Mouse (Mus musculus): Measurements from ENCODE around the gene Zcchc17. TPM values are rescaled to one million over a fixed set of nuclear protein-coding genes. Genes with fewer than 3 reads are reported as not detected.
A peak's percentile ranks its signal among the peaks of the same experiment; 100 is the strongest.

The Zcchc17 gene
- polyA plus RNA-seq, 1 experiment: 36.8 TPM

DNA sequence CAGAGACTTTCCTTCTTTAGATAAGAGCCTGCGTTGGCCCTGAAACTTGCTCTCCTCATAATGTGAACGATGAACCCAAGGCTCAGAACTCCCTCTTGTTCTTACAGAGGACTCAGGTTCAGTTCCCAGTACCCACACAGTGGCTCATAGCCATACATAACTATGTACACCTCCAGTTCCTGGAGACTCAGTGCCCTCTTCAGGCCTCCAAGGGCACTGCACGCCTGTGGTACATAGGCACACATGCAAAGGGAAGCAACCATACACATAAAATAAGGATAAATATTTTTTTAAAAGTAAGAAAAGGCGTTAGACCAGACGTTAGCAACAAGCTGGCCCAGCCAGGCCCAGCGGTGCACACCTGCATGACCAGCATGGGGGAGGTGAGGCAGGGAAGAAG lies 10.1 kb downstream of the Zcchc17 start:
- H3K27me3 ChIP-seq (ENCODE audit: control insufficient read depth, insufficient read depth, low read length): no peaks in the 10 kb centered on the region
- peaks cover 13% of the 10 kb centered on the region; the same call in 1 of the 2 replicates for H3K36me3 ChIP-seq (ENCODE audit: control insufficient read depth, insufficient read depth, low read length)
- DNase-seq: peak; percentile 7
- no peak overlapping the region for H3K4me3 ChIP-seq (ENCODE audit: control insufficient read depth, insufficient read depth, low read length)
- TF ChIP-seq CTCF (IDR thresholded peaks at IDR 0.05; ENCODE audit: borderline replicate concordance, control insufficient read depth, extremely low read depth, insufficient read depth, low read length, poor library complexity) (no peak), POLR2A (IDR thresholded peaks at IDR 0.05; ENCODE audit: control insufficient read depth, extremely low read depth, insufficient read depth, low read length, poor library complexity) (no peak)
- H3K4me1 ChIP-seq (replicated peaks; ENCODE audit: control insufficient read depth, insufficient read depth, low read length): no peaks in the 10 kb centered on the region
- 96% methylated on average over 6 of the region's 6 CpGs for WGBS
- H3K27ac ChIP-seq (ENCODE audit: control insufficient read depth, insufficient read depth, low read length): no peak overlapping the region

DNA sequence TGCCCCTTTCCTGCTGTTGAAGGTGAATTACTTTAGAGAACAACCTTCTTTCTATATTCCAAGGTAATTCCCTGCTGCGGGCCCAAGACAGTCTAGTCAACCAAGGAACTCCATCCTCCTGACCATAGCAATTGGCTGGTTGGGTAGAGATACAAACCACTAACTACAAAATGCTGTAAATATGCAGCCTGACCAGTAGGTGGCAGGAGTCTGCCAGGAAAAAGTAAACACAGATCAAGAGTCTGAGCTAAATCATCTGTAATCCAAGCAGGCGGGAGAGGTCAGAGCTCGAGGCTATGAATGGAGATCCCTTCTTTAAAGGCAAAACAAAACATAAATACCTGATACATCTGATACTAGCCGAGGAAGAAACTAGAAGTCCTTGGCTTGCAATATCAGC lies 18.1 kb downstream of the Zcchc17 start:
- peak; percentile 63 for DNase-seq
- Histone ChIP-seq H3K4me3 (ENCODE audit: control insufficient read depth, insufficient read depth, low read length) (no peak overlapping the region), H3K27me3 (ENCODE audit: control insufficient read depth, insufficient read depth, low read length) (no peaks in the 10 kb centered on the region), H3K4me1 (replicated peaks; ENCODE audit: control insufficient read depth, insufficient read depth, low read length) (no peaks in the 10 kb centered on the region), H3K27ac (ENCODE audit: control insufficient read depth, insufficient read depth, low read length) (no peak overlapping the region), H3K36me3 (ENCODE audit: control insufficient read depth, insufficient read depth, low read length) (peaks cover 3% of the 10 kb centered on the region; the same call in 1 of the 2 replicates)
- WGBS: 49% methylated on average over 4 of the region's 4 CpGs
- TF ChIP-seq CTCF (IDR thresholded peaks at IDR 0.05; ENCODE audit: borderline replicate concordance, control insufficient read depth, extremely low read depth, insufficient read depth, low read length, poor library complexity) (no peak), POLR2A (IDR thresholded peaks at IDR 0.05; ENCODE audit: control insufficient read depth, extremely low read depth, insufficient read depth, low read length, poor library complexity) (no peak)

DNA sequence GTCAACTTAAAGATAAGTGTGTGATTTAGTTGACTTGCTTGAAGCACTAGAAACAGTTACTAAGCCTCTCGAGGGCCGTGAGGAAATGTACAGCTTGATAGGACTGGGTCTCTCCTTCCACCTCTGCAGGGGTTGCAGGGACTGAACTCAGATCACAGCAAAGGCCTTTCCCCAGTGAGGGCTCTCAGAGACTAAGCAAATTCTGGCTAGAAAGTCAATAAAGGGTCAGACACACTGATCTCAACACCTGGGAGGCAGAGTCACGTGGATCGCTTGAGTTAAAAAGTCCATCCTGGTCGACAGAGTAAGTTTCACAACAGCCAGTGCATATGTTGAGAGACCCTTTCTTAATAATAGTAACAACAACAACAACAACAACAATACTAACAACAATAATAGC lies 23.9 kb downstream of the Zcchc17 start:
- WGBS: 95% methylated on average over 5 of the region's 5 CpGs
- Histone ChIP-seq H3K27ac (ENCODE audit: control insufficient read depth, insufficient read depth, low read length) (no peak overlapping the region), H3K27me3 (ENCODE audit: control insufficient read depth, insufficient read depth, low read length) (no peaks in the 10 kb centered on the region), H3K4me3 (ENCODE audit: control insufficient read depth, insufficient read depth, low read length) (no peak overlapping the region), H3K36me3 (ENCODE audit: control insufficient read depth, insufficient read depth, low read length) (peaks cover 3% of the 10 kb centered on the region; the same call in 1 of the 2 replicates), H3K4me1 (replicated peaks; ENCODE audit: control insufficient read depth, insufficient read depth, low read length) (no peaks in the 10 kb centered on the region)
- TF ChIP-seq POLR2A (IDR thresholded peaks at IDR 0.05; ENCODE audit: control insufficient read depth, extremely low read depth, insufficient read depth, low read length, poor library complexity) (no peak), CTCF (IDR thresholded peaks at IDR 0.05; ENCODE audit: borderline replicate concordance, control insufficient read depth, extremely low read depth, insufficient read depth, low read length, poor library complexity) (no peak)
- DNase-seq: no peak

GRCm38 (mm10) chr4:130327366-130327765 lies 32.4 kb downstream of the Zcchc17 start:
- WGBS: 96% methylated on average over 9 of the region's 9 CpGs
- Histone ChIP-seq H3K36me3 (ENCODE audit: control insufficient read depth, insufficient read depth, low read length) (peaks cover 20% of the 10 kb centered on the region), H3K4me1 (replicated peaks; ENCODE audit: control insufficient read depth, insufficient read depth, low read length) (no peaks in the 10 kb centered on the region), H3K4me3 (ENCODE audit: control insufficient read depth, insufficient read depth, low read length) (no peak overlapping the region), H3K27me3 (ENCODE audit: control insufficient read depth, insufficient read depth, low read length) (no peaks in the 10 kb centered on the region), H3K27ac (ENCODE audit: control insufficient read depth, insufficient read depth, low read length) (no peak overlapping the region)
- TF ChIP-seq POLR2A (IDR thresholded peaks at IDR 0.05; ENCODE audit: control insufficient read depth, extremely low read depth, insufficient read depth, low read length, poor library complexity) (no peak), CTCF (IDR thresholded peaks at IDR 0.05; ENCODE audit: borderline replicate concordance, control insufficient read depth, extremely low read depth, insufficient read depth, low read length, poor library complexity) (no peak)
- no peak for DNase-seq

DNA sequence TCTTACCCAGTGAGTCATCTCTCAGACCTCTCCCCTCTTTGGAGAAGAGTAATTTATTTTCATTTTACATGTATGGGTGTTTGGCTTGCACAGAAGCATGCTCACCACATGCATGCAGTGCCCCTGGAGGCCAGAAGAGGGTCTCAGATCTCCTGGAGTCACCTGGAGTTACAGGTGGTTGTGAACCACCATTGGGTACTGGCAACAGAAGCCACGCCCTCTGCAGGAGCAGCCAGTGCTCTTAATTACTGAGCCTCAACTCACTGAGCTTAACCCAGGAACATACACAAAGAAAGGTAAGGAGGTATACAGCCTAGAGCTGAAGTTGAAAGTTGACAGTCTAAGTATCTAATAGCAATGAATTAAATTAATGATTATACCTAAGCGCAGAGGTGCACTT lies 34.3 kb downstream of the Zcchc17 start:
- TF ChIP-seq CTCF (IDR thresholded peaks at IDR 0.05; ENCODE audit: borderline replicate concordance, control insufficient read depth, extremely low read depth, insufficient read depth, low read length, poor library complexity) (no peak), POLR2A (IDR thresholded peaks at IDR 0.05; ENCODE audit: control insufficient read depth, extremely low read depth, insufficient read depth, low read length, poor library complexity) (no peak)
- 98% methylated on average over 2 of the region's 2 CpGs for WGBS
- DNase-seq: no peak

DNA sequence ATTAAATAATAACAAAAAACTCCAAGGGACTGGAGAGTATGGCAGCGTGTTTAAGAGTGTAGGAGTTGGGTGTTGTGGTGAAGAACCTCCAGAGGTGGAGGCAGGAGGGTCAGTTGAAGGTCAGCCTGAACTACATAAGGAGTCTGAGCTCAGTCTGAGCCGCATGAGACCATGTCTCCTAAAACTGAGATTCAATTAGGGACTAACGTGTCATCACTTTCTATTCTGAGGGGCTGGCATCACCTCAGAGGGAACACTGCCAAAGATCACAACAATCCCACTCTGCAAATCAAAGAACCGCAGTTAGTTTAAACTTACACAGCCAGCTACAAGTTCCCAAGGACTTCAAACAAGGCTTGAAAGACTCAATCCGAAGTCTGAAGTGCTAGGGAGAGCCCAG lies 36.1 kb downstream of the Zcchc17 start:
- H3K27ac ChIP-seq (ENCODE audit: control insufficient read depth, insufficient read depth, low read length): no peak overlapping the region
- 95% methylated on average over 5 of the region's 5 CpGs for WGBS
- no peak for TF ChIP-seq CTCF (IDR thresholded peaks at IDR 0.05; ENCODE audit: borderline replicate concordance, control insufficient read depth, extremely low read depth, insufficient read depth, low read length, poor library complexity)
- TF ChIP-seq POLR2A (IDR thresholded peaks at IDR 0.05; ENCODE audit: control insufficient read depth, extremely low read depth, insufficient read depth, low read length, poor library complexity): no peak
- H3K36me3 ChIP-seq (ENCODE audit: control insufficient read depth, insufficient read depth, low read length): peaks cover 22% of the 10 kb centered on the region
- no peak for DNase-seq
- H3K4me1 ChIP-seq (replicated peaks; ENCODE audit: control insufficient read depth, insufficient read depth, low read length): no peaks in the 10 kb centered on the region
- no peaks in the 10 kb centered on the region for H3K27me3 ChIP-seq (ENCODE audit: control insufficient read depth, insufficient read depth, low read length)
- no peak overlapping the region for H3K4me3 ChIP-seq (ENCODE audit: control insufficient read depth, insufficient read depth, low read length)

More for the DNA sequence above, 34.3 kb downstream of the Zcchc17 start:
- Histone ChIP-seq H3K4me3 (ENCODE audit: control insufficient read depth, insufficient read depth, low read length) (no peak overlapping the region), H3K27ac (ENCODE audit: control insufficient read depth, insufficient read depth, low read length) (no peak overlapping the region), H3K27me3 (ENCODE audit: control insufficient read depth, insufficient read depth, low read length) (no peaks in the 10 kb centered on the region), H3K36me3 (ENCODE audit: control insufficient read depth, insufficient read depth, low read length) (peaks cover 27% of the 10 kb centered on the region), H3K4me1 (replicated peaks; ENCODE audit: control insufficient read depth, insufficient read depth, low read length) (no peaks in the 10 kb centered on the region)

DNA sequence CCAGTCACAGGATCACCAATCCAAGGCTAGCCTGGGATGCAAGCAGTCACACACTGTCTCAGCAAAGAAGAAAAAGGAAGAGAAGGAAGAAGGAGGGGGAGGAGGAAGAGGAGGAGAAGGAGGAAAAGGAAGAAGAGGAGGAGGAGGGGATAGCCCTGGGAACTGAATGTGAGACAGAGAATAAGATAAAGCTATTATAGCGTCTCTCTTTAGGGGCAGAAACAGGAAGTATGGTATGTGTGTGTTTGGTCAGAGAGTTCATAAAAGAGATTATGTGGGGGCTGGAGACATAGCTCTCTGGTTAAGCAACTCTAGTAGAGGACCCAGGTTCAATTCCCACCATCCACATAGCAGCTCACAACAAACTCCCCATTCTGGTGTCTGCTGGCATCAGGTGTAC lies 36.6 kb downstream of the Zcchc17 start:
- no peaks in the 10 kb centered on the region for H3K27me3 ChIP-seq (ENCODE audit: control insufficient read depth, insufficient read depth, low read length)
- TF ChIP-seq POLR2A (IDR thresholded peaks at IDR 0.05; ENCODE audit: control insufficient read depth, extremely low read depth, insufficient read depth, low read length, poor library complexity) (no peak), CTCF (IDR thresholded peaks at IDR 0.05; ENCODE audit: borderline replicate concordance, control insufficient read depth, extremely low read depth, insufficient read depth, low read length, poor library complexity) (no peak)
- no peak overlapping the region for H3K27ac ChIP-seq (ENCODE audit: control insufficient read depth, insufficient read depth, low read length)
- H3K4me1 ChIP-seq (replicated peaks; ENCODE audit: control insufficient read depth, insufficient read depth, low read length): no peaks in the 10 kb centered on the region
- no peak for DNase-seq
- 71% methylated on average over 1 of the region's 1 CpGs for WGBS
- no peak overlapping the region for H3K4me3 ChIP-seq (ENCODE audit: control insufficient read depth, insufficient read depth, low read length)
- H3K36me3 ChIP-seq (ENCODE audit: control insufficient read depth, insufficient read depth, low read length): peaks cover 22% of the 10 kb centered on the region
